Mouse (Mus musculus): Measurements from ENCODE around the gene Hapln1. TPM values are rescaled to one million over a fixed set of nuclear protein-coding genes. Genes with fewer than 3 reads are reported as not detected.
A peak's percentile ranks its signal among the peaks of the same experiment; 100 is the strongest.

The Hapln1 gene
- 3.0 and 4.7 TPM in 2 replicates for polyA plus RNA-seq (2015; fragmentation: Nextera tagmentation; extraction: Ambion mirVana)

DNA sequence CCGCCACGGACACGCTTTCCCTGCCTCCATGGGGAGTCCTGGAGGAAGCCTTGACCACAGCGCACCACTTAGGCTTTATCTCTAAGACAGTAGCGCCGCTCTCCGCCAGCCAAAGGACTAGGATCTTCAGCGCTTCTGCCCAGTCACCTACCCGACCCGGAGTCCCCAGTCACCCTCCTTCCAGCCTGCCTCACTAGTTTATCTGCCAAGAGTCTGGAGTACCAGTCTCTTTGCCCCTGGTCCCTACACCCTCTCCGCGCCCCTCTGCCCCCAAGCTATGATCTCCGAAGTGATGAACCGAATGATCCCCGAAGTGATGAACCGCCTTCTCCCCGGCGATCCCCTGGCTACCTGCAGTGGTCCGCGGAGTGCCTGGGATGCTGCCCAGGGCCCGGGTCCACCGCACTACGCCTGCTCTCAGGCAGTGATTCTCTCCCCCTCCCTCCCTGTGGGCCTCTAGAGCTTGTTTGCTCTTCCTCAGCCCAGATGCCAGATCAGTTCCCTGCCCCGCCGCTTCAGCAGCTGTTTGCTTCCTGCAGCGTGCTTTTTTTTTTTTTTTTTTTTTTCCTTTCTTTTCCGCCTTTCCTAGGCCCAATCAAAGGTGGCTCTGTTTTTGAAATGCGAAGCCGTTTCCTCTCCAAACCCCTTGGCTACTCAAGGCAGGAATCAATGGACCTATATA lies at the start of gene Hapln1:
Gene Hapln1 (plus strand): TSS at position 592 of the 682 bp plus-strand sequence.
- no peaks in the 10 kb centered on the region for H3K9me3 ChIP-seq
- WGBS, result under 1% methylated on average over 29 of the region's 29 CpGs
- 0 out of 2 replicates have a peak within 1 kb of the TSS, but pooled peaks have one; percentile 28 for H3K27ac ChIP-seq (replicated peaks)
- peak; percentile 90 for ATAC-seq (ENCODE audit: low read depth)
- H3K4me3 ChIP-seq, result peak within 1 kb of the TSS; percentile 55
- peaks cover 23% of the 10 kb centered on the region; the same call in 1 of the 2 replicates for H3K4me1 ChIP-seq (replicated peaks)
- no peaks in the 10 kb centered on the region for H3K36me3 ChIP-seq
- peaks cover 6% of the 10 kb centered on the region; the same call in 1 of the 2 replicates for H3K27me3 ChIP-seq
- peak within 1 kb of the TSS; percentile 83 for H3K4me2 ChIP-seq
- H3K9ac ChIP-seq, result peak within 1 kb of the TSS; percentile 78

DNA sequence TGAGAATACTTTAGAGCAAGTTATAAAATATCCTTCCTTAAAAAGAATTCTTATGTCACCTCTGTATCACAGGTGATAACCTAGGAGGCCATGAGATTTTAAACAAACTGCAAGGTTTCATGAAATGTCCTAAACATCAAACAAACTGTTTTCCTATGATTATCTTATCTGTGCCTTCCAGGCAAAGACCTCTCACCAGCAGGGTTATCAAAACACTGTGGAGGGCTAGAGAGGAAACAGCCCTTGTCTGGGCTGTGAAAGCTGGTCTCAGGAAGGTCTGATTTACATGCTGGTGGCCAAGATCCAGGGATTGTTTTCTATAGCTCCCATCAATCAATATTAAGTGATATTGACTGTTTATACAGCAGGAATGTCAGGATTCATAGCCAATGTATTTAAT lies 46.4 kb upstream of the Hapln1 start:
- Histone ChIP-seq H3K4me1 (replicated peaks) (no peaks in the 10 kb centered on the region), H3K27me3 (no peaks in the 10 kb centered on the region), H3K27ac (replicated peaks) (no peak overlapping the region), H3K4me3 (no peak overlapping the region), H3K9ac (no peak overlapping the region), H3K4me2 (no peak overlapping the region), H3K36me3 (no peaks in the 10 kb centered on the region), H3K9me3 (no peaks in the 10 kb centered on the region)
- ATAC-seq (ENCODE audit: low read depth), result no peak

DNA sequence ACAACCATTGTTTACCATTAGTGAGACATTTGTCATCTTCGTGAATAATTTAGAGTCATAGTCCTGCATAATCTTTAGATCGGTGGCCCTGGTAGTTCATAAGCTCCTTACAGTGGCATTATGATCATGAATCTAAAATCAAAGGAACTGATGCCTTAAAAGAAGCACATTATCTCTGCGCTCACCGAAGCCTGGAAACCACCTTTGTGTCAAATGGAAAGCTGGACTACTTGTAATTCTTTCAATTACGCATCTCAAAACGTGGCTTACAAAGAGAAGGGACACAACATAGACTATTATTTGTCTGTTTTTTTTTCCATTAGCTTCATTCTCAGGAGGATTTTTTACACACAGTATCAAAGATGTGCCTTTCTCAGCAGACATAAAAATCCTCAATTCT lies 45.9 kb upstream of the Hapln1 start:
- Histone ChIP-seq H3K4me2 (no peak overlapping the region), H3K4me3 (no peak overlapping the region), H3K27ac (replicated peaks) (no peak overlapping the region), H3K9me3 (no peaks in the 10 kb centered on the region), H3K27me3 (no peaks in the 10 kb centered on the region), H3K36me3 (no peaks in the 10 kb centered on the region), H3K9ac (no peak overlapping the region), H3K4me1 (replicated peaks) (no peaks in the 10 kb centered on the region)
- WGBS, result 76% methylated on average over 6 of the region's 6 CpGs
- no peak for ATAC-seq (ENCODE audit: low read depth)

DNA sequence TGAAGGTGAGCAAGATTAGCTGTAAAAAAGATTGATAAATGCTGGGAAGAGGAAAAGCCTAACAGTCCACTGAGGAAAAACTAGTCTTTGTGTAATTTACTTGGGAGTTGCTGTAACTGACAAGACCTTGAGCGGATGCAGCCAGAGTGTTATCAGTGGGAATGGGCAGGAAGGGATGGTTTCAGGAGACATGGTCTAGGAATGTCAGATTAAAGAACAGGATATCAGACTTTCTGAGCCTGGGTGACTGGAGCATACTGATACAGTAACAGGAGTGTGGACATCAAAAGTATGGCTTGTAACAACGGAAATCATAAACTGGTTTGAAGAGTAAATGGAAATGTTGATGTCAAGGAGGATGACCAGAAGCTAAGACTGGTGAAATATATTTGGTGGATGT lies 43.0 kb upstream of the Hapln1 start:
- H3K4me1 ChIP-seq (replicated peaks), result no peaks in the 10 kb centered on the region
- H3K27ac ChIP-seq (replicated peaks), result no peak overlapping the region
- WGBS, result 86% methylated on average over 2 of the region's 2 CpGs
- no peak overlapping the region for H3K9ac ChIP-seq
- H3K4me2 ChIP-seq, result no peak overlapping the region
- ATAC-seq (ENCODE audit: low read depth), result no peak
- no peaks in the 10 kb centered on the region for H3K36me3 ChIP-seq
- H3K4me3 ChIP-seq, result no peak overlapping the region
- no peaks in the 10 kb centered on the region for H3K9me3 ChIP-seq
- no peaks in the 10 kb centered on the region for H3K27me3 ChIP-seq

DNA sequence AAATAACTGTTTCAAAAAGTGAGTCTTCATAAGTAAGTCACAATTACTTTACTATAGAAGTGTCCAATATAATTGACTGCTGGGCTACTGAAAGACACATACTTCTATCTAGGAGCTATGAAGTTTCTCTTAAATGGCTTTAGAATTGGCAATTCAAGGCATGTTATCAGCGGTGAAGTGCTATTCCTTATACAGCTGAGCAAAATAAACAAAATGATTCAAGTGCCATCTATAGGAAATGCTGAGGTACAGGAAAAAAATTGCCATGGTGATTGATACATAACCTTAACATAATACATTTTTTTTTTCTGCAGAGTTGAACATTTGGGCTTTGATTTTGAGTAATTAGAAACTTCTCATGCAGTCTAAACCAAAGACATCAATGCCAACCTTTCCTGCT lies 40.2 kb upstream of the Hapln1 start:
- no peak for ATAC-seq (ENCODE audit: low read depth)
- Histone ChIP-seq H3K4me2 (no peak overlapping the region), H3K9ac (no peak overlapping the region), H3K27me3 (no peaks in the 10 kb centered on the region), H3K36me3 (no peaks in the 10 kb centered on the region), H3K4me1 (replicated peaks) (no peaks in the 10 kb centered on the region), H3K9me3 (no peaks in the 10 kb centered on the region), H3K4me3 (no peak overlapping the region), H3K27ac (replicated peaks) (no peak overlapping the region)
- 76% methylated on average over 1 of the region's 1 CpGs for WGBS

DNA sequence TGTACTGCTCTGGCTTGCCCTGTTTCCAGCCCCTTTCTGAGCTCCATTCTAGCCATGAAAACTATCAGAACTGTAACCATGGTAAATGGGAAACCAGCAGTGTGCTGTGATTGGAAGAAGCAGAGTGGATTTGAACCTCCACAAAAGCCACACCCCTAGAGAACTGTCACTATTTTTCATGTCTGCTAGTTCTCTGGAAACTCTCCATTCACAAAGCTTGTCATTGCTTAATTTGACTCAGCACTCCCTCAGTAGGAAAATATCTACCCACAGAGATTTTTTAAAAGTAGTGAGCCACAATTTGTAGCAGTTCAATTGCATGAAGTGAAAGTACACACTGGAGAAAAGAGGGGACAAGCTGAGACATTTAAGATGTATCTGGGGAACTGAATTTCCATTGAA lies 18.1 kb upstream of the Hapln1 start:
- Histone ChIP-seq H3K9me3 (no peaks in the 10 kb centered on the region), H3K27ac (replicated peaks) (no peak overlapping the region), H3K9ac (no peak overlapping the region), H3K4me2 (no peak overlapping the region), H3K27me3 (no peaks in the 10 kb centered on the region), H3K4me3 (no peak overlapping the region), H3K4me1 (replicated peaks) (no peaks in the 10 kb centered on the region), H3K36me3 (no peaks in the 10 kb centered on the region)
- no peak for ATAC-seq (ENCODE audit: low read depth)

DNA sequence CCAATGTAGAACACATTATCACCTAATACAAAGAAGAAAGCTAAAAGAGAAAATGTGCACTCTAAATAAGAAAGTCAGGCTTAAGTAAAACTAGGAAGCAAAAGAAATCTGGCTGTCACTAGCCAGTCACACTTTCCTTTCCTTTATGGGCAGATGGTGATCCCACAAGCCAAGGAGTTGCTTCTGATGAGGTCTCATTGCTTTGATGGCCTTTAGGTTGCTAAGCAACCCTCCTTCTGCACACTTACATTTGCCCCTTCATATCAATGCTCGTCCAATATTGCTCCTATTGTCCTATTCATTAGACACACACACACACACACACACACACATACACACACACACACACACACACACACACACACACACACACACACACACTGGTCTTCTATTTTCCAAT lies 10.9 kb upstream of the Hapln1 start:
- Histone ChIP-seq H3K36me3 (no peaks in the 10 kb centered on the region), H3K4me2 (no peak overlapping the region), H3K27me3 (no peaks in the 10 kb centered on the region), H3K9ac (no peak overlapping the region), H3K4me1 (replicated peaks) (no peaks in the 10 kb centered on the region), H3K9me3 (no peaks in the 10 kb centered on the region), H3K4me3 (no peak overlapping the region), H3K27ac (replicated peaks) (no peak overlapping the region)
- 18% methylated on average over 1 of the region's 1 CpGs for WGBS
- ATAC-seq (ENCODE audit: low read depth), result no peak

DNA sequence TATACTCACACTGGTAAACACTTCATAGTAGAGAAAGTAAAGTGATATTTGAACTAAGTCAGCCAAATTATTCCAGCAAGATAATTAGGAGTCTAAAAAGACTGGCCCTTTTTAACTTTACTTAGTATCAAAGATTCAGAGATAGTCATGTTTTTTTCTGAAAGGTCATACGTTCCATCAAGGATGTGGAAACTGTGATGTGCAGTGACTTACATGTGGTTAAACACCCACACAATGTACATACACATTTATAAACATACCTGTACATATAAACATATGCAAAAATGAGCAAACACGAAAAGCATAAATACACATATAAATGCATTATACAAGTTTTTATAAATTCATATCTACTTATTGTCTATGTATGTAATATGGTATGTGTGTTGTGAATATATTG lies 9.2 kb upstream of the Hapln1 start:
- no peaks in the 10 kb centered on the region for H3K36me3 ChIP-seq
- 90% methylated on average over 2 of the region's 2 CpGs for WGBS
- H3K27ac ChIP-seq (replicated peaks), result no peak overlapping the region
- H3K9ac ChIP-seq, result no peak overlapping the region
- no peaks in the 10 kb centered on the region for H3K9me3 ChIP-seq
- H3K4me2 ChIP-seq, result no peak overlapping the region
- no peak overlapping the region for H3K4me3 ChIP-seq
- no peaks in the 10 kb centered on the region for H3K4me1 ChIP-seq (replicated peaks)
- H3K27me3 ChIP-seq, result no peaks in the 10 kb centered on the region
- ATAC-seq (ENCODE audit: low read depth), result no peak

DNA sequence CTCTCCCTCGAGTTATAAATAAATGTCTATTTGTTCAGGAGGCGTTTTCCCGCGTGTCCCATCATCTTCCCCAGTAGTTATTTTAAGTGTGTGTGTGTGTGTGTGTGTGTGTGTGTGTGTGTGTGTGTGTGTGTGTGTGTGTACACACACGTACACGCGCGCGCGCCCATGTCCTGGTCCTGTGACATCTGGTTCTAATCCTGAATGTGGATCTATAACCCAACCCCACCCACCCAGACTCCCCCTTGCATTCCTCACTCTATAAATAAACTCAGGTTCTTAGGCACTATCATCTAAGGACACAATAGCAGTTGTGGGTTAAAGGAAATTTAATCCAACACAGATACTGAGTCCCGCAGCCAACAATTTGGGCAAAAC lies 280 bp downstream of the Hapln1 start:
- no peaks in the 10 kb centered on the region for H3K36me3 ChIP-seq
- WGBS, result 27% methylated on average over 11 of the region's 11 CpGs

DNA sequence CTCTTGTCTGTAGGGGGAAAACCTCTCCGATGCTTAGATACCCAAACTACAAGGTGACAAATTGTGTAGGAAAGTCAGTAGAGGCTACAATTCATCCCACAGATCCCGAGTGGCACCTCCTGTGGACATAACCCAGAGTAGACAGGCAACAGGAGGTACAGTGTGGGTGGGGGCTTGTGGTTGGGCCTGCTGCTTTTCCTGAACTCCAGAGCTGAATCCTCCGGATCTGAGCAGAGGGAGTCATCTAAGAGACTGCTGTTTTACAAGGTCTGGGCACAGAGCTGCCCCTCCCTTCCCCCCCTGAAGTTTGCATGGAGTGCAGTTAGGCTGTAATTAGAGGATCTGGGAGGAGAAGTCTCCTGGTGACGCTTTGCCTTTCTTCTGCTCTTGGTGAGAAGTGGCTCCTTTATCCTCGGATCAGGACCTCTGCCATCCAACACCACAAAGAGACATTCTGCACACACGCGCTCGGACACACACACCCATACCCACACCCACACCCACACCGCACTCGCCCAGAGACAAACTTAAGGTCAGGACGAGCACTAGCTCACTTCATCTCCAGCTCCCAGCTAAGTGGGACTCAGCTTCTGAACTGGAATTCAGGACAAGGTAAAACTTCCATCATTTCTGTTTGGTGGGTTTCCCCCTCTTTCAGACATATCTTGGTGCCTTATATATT lies 846 bp downstream of the Hapln1 start:
- ATAC-seq (ENCODE audit: low read depth), result peak; percentile 47; the same call in 1 of the 2 replicates
- Histone ChIP-seq H3K9ac (no peak overlapping the region), H3K27ac (replicated peaks) (no peak overlapping the region), H3K4me3 (no peak overlapping the region), H3K9me3 (no peaks in the 10 kb centered on the region), H3K4me2 (peak overlapping the region; percentile 83; the same call in 1 of the 2 replicates), H3K27me3 (peaks cover 6% of the 10 kb centered on the region; the same call in 1 of the 2 replicates), H3K36me3 (no peaks in the 10 kb centered on the region), H3K4me1 (replicated peaks) (peaks cover 23% of the 10 kb centered on the region; the same call in 1 of the 2 replicates)
- 21% methylated on average over 11 of the region's 11 CpGs for WGBS

More for the DNA sequence above, 280 bp downstream of the Hapln1 start:
- H3K9me3 ChIP-seq, result no peaks in the 10 kb centered on the region
- H3K9ac ChIP-seq, result peak overlapping the region; percentile 78; the same call in 1 of the 2 replicates
- peak overlapping the region; percentile 83 for H3K4me2 ChIP-seq
- H3K4me1 ChIP-seq (replicated peaks), result peaks cover 23% of the 10 kb centered on the region; the same call in 1 of the 2 replicates
- H3K27ac ChIP-seq (replicated peaks), result no peak overlapping the region
- H3K27me3 ChIP-seq, result peaks cover 6% of the 10 kb centered on the region; the same call in 1 of the 2 replicates
- H3K4me3 ChIP-seq, result peak overlapping the region; percentile 55
- peak; percentile 9; the same call in 1 of the 2 replicates for ATAC-seq (ENCODE audit: low read depth)

DNA sequence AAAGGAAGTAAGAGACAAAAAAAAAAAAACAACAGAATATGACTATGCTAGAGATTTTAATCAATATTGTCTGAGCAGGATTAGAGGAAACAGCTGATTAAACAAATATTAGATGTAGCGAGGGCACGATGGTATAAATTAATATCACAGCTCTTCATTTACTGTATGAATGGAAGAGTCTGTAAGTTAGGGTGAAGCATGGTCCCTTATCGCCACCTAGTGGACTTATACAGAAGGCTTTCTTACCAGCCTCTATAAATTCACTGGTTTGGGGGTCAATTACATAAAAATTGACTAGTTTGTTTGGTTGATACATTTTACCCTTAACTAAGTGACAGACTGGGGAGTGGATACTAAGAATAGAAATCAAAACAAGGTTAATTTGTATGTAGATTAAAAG lies 3.4 kb downstream of the Hapln1 start:
- 4% methylated on average over 3 of the region's 3 CpGs for WGBS
- H3K36me3 ChIP-seq, result no peaks in the 10 kb centered on the region
- H3K4me3 ChIP-seq, result no peak overlapping the region
- H3K4me2 ChIP-seq, result no peak overlapping the region
- H3K27ac ChIP-seq (replicated peaks), result no peak overlapping the region
- ATAC-seq (ENCODE audit: low read depth), result no peak
- no peak overlapping the region for H3K9ac ChIP-seq
- H3K9me3 ChIP-seq, result no peaks in the 10 kb centered on the region
- peaks cover 17% of the 10 kb centered on the region; the same call in 1 of the 2 replicates for H3K4me1 ChIP-seq (replicated peaks)
- H3K27me3 ChIP-seq, result peaks cover 6% of the 10 kb centered on the region; the same call in 1 of the 2 replicates

DNA sequence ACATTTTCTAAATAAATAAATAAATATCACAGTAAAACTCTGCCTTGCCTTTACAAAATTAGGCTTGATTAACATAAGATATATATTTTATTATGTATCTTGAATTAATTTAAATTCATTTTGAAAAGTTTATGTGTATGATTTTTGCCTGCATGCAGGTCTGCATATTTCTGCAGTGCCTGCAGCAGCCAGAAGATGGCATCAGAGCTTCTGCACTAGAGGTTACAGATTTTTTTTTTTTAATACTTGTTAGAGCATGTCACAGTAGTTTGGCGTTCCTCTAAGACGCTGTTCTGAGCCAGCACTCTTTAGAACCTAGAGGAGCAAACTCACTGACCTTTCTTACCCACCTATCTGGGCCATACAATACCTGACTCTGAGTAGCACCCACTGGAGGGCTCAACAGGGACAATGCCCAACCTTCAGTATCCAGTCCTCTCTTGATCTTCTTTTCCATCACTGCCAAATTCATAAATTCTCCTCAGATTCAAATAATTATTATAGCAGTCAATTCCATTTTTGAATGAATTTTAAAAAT lies 8.7 kb downstream of the Hapln1 start:
- H3K36me3 ChIP-seq, result no peaks in the 10 kb centered on the region
- no peak overlapping the region for H3K27ac ChIP-seq (replicated peaks)
- H3K4me2 ChIP-seq, result no peak overlapping the region
- H3K9me3 ChIP-seq, result no peaks in the 10 kb centered on the region
- no peak for ATAC-seq (ENCODE audit: low read depth)
- H3K4me1 ChIP-seq (replicated peaks), result no peaks in the 10 kb centered on the region
- 26% methylated on average over 2 of the region's 2 CpGs for WGBS
- no peak overlapping the region for H3K9ac ChIP-seq
- H3K4me3 ChIP-seq, result no peak overlapping the region
- H3K27me3 ChIP-seq, result no peaks in the 10 kb centered on the region

Measured in neural tube, embryonic 13.5 days (tissue).